Mouse (Mus musculus) fibroblast of lung, adult 2 months (primary cell): ENCODE measurements around the gene Erc2.
A peak's percentile ranks its signal among the peaks of the same experiment; 100 is the strongest.

Experiments
- DNase-seq: peaks from one replicate; pipeline ENCODE4 v3.0.0-alpha.2; 2011; ENCODE audit warnings: low read depth

Gene Erc2

GRCm38 (mm10) chr14:27667016-27667852, 45.0 kb downstream of the Erc2 start:
- no peak for DNase-seq

GRCm38 (mm10) chr14:27668151-27668550, 45.9 kb downstream of the Erc2 start:
- DNase-seq, result no peak

GRCm38 (mm10) chr14:27669939-27670338, 47.7 kb downstream of the Erc2 start:
- DNase-seq, result no peak

- DNase-seq, result no peak
Observed at GRCm38 (mm10) chr14:27672761-27673160, 50.5 kb downstream of the Erc2 start.

GRCm38 (mm10) chr14:27674096-27674495, 51.9 kb downstream of the Erc2 start:
- no peak for DNase-seq

- no peak for DNase-seq
Observed at GRCm38 (mm10) chr14:27674561-27674960, 52.3 kb downstream of the Erc2 start.

- DNase-seq, result no peak
Observed at GRCm38 (mm10) chr14:27675071-27675470, 52.8 kb downstream of the Erc2 start.

- DNase-seq, result no peak
Observed at GRCm38 (mm10) chr14:27682368-27683052, 60.3 kb downstream of the Erc2 start.

- no peak for DNase-seq
Observed at GRCm38 (mm10) chr14:27695781-27696180, 73.6 kb downstream of the Erc2 start.

- no peak for DNase-seq
Observed at GRCm38 (mm10) chr14:27717364-27717763, 95.1 kb downstream of the Erc2 start.

GRCm38 (mm10) chr14:27719601-27720000, 97.4 kb downstream of the Erc2 start:
- DNase-seq, result no peak

GRCm38 (mm10) chr14:27720944-27721343, 98.7 kb downstream of the Erc2 start:
- no peak for DNase-seq

GRCm38 (mm10) chr14:27721759-27722158, 99.5 kb downstream of the Erc2 start:
- DNase-seq, result no peak

GRCm38 (mm10) chr14:27727541-27727940, 105.3 kb downstream of the Erc2 start:
- DNase-seq, result no peak

GRCm38 (mm10) chr14:27731086-27731485, 108.9 kb downstream of the Erc2 start:
- no peak for DNase-seq

- DNase-seq, result no peak
Observed at GRCm38 (mm10) chr14:27739436-27739835, 117.2 kb downstream of the Erc2 start.

GRCm38 (mm10) chr14:27741248-27741916, 119.2 kb downstream of the Erc2 start:
- DNase-seq, result peak; percentile 32

- no peak for DNase-seq
Observed at GRCm38 (mm10) chr14:27754340-27754739, 132.1 kb downstream of the Erc2 start.

- no peak for DNase-seq
Observed at GRCm38 (mm10) chr14:27756901-27757300, 134.7 kb downstream of the Erc2 start.

- no peak for DNase-seq
Observed at GRCm38 (mm10) chr14:27758230-27758629, 136.0 kb downstream of the Erc2 start.

- DNase-seq, result no peak
Observed at GRCm38 (mm10) chr14:27759069-27759628, 136.9 kb downstream of the Erc2 start.

- peak; percentile 54 for DNase-seq
Observed at GRCm38 (mm10) chr14:27759982-27760381, 137.8 kb downstream of the Erc2 start.
